Mouse (Mus musculus): ENCODE measurements around the gene Pi16.

Pi16 gene

DNA sequence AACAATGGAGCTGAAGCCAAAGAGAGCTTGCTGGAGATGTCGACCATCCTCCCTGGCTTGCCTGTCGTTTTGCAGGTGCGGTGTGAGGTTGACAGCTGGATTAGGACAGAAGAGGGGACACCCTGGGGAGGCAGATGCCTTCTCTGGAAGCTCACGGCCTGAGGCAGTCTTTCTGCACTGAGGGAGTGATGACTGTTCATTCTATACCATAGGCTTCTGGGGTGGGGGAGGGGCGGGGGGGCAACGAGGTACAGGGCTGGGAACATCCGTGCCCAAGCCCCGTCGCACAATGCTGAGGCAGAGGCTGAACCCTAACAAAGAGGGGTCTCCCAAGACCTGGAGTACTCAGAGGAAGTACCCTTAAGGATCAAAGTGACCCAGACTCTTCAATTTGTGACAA, 39.4 kb downstream of the Pi16 start:
- DNase-seq (ENCODE audit: low spot score), result no peak

GRCm38 (mm10) chr17:29358928-29359327, 41.4 kb downstream of the Pi16 start:
- no peak for DNase-seq (ENCODE audit: low spot score)

DNA sequence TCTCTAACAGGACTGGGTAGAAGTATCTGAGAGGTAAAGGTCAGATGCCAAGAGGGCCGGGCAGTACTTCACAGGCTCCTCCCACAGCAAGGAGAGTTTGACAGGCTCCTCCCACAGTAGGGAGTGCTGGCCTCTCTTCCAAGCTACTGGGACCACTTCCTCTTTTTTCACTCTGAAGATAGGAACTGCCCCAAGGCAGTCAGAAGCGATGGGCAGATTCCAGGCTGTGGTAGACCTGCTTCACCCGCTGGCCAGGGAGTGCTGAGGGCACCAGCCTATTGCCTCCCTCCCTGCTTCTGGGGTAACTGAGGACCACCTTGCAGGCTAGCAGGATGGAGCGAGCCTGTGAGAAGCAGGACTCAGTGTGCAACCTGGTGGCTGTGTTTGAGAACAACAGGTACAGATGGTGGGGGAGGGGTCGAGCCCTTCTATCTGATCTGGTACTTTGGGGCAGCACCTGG, 43.3 kb downstream of the Pi16 start, which contains the start of gene Fgd2:
Fgd2 (plus strand) TSS at position 154 of the 461 bp plus-strand sequence.
- DNase-seq (ENCODE audit: low spot score), result no peak

GRCm38 (mm10) chr17:29361982-29362691, 44.7 kb downstream of the Pi16 start:
- DNase-seq (ENCODE audit: low spot score), result no peak

- no peak for DNase-seq (ENCODE audit: low spot score)
Measured at GRCm38 (mm10) chr17:29363109-29363508, 45.6 kb downstream of the Pi16 start.

GRCm38 (mm10) chr17:29365105-29365621, 47.7 kb downstream of the Pi16 start:
- no peak for DNase-seq (ENCODE audit: low spot score)

DNA sequence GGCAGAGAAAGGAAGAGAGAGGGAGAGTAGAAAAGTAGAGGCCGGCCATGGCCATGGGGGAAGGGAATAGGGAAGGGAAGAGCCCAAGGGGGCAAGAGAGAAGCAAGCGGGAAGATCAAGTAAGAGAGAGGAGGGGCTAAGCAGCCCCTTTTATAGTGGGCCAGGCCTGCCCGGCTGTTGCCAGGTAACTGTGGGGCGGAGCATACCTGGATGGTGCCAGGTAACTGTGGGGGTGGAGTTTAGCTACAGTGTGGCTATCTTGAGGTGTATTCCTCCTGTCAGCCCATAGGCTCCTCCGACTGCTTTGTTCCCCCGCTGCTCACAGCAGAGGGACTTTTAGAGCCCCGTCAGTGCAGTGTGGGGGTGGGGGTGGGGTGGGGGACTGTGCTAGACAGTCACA, 51.2 kb downstream of the Pi16 start:
- DNase-seq (ENCODE audit: low spot score), result no peak

DNA sequence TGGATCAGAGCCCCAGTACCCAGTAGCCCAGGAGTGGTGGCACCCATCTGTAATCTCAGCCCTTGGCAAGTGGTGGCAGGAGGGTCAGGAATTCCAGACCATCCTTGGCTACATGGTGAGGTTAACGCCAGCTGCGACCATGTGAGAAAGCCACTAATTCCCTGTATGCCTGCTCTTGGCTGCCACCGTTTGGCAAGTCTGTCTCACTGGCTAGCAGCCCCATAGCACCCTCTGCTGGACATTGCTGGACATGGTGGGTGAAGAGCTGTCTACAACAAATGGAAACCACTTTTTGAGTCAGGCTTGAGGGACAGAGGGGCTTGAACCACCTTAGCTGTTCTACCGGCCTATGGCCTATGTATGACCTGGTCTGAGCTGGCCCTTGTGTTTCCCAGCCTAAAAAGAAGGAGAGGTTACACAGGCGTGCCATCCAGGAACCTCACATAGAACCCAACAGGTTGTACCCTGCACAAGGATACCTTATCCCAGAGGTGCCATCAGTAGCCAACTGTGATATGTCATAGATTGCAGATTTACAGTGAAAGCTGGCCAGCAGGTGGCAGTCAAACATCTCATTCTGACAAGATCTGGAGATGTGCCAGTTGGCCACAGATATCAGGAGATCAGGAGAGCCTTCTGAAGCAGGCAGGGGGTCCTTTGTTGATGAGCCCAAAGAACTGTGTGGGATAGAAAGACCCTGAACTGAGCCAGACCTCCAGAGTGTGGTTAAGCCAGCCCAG, 53.7 kb downstream of the Pi16 start:
- DNase-seq (ENCODE audit: low spot score), result peak; percentile 83

DNA sequence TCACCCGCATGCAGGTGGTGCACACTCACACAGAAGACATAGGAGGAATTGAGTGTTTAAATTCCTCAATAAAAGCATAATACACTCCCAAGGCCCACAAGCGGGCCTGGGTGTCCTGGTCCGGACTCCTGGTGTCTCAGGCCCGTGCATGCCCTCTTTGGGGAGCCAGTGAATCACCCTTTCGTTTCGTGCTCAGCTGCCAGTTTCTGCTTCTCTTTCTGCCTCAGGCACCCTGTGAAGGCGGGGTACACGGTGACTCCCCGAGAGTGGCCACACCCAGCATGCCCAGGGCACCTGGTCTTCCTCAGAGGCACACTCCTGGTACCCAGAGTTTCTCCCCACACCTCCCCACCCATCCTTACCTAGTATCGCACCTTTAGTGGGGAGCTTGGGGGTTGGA, 58.4 kb downstream of the Pi16 start:
- no peak for DNase-seq (ENCODE audit: low spot score)

DNA sequence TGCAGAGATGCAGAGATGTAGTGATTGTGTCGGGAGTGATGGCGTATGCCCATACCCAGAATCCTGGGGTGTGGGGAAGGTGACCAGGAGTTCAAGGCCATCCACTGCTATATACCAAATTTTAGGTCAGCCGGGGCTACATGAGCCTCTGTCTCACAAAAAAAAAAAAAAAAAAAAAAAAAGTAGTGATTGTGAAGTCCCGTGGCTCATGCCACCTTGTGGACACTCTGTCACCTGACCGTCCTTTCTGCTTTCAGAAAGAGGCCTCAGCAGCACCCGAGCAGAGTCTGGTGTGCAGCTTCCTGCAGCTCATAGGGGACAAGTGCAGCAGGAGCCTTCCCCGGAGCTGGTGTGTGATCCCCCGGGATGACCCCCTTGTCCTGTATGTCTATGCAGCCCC, 60.6 kb downstream of the Pi16 start:
- DNase-seq (ENCODE audit: low spot score), result no peak

All from left cerebral cortex, adult 11 months (tissue).